In genomic region chr11:51840657-51841056, GRCm38 (mm10) we compare ENCODE assay signal across 21 mouse cellular contexts. TPM values are rescaled to one million over a fixed set of nuclear protein-coding genes. Genes with fewer than 3 reads are reported as not detected.
DNase-seq lines count a peak whose midpoint lies in the region; ATAC-seq and TF ChIP-seq lines count a peak whose summit lies in the region.
"Had no signal": no experiment of that assay in that cellular context is flagged by ENCODE, and none has a peak within 500 bp of the region (broad histone marks: within the 10 kb centered on the region; RNA-seq: fewer than 3 reads in every experiment).

No protein-coding gene starts in this region.

- no peaks in the 10 kb centered on the region; the same call in 1 of the 2 replicates for H3K4me1 ChIP-seq in limb, embryonic 14.5 days (ENCODE audit: control insufficient read depth, insufficient read depth, low read length)
- H3K4me1 ChIP-seq in limb, embryonic 10.5 days: peaks cover 10% of the 10 kb centered on the region
- H3K4me1 ChIP-seq in cerebellum, adult 2 months (ENCODE audit: control insufficient read depth, insufficient read depth, low read length): peaks cover 10% of the 10 kb centered on the region

- H3K4me2 ChIP-seq in limb, embryonic 14.5 days (replicated peaks; ENCODE audit: low read depth, low read length, severe bottlenecking): no peak overlapping the region
- H3K4me2 ChIP-seq: hindbrain, embryonic 13.5 days had no signal

- peaks cover 4% of the 10 kb centered on the region for H3K36me3 ChIP-seq in limb, embryonic 14.5 days (ENCODE audit: control insufficient read depth, insufficient read depth, low read length)
- H3K36me3 ChIP-seq in limb, embryonic 10.5 days: no peaks in the 10 kb centered on the region
- H3K36me3 ChIP-seq: forebrain, embryonic 10.5 days; hindbrain, embryonic 13.5 days had no signal

- H3K4me3 ChIP-seq in limb, embryonic 14.5 days (replicated peaks; ENCODE audit: low read length): no peak overlapping the region
- no peak overlapping the region for H3K4me3 ChIP-seq in limb, embryonic 10.5 days
- H3K4me3 ChIP-seq in cerebellum, adult 2 months (replicated peaks; ENCODE audit: insufficient read depth, low read depth, low read length): no peak overlapping the region
- H3K4me3 ChIP-seq: forebrain, embryonic 10.5 days; hindbrain, embryonic 13.5 days had no signal

- H3K27me3 ChIP-seq in limb, embryonic 14.5 days (ENCODE audit: control insufficient read depth, insufficient read depth, low read length): no peaks in the 10 kb centered on the region
- H3K27me3 ChIP-seq in limb, embryonic 10.5 days (ENCODE audit: low read depth, poor library complexity, severe bottlenecking): no peaks in the 10 kb centered on the region
- H3K27me3 ChIP-seq in cerebellum, adult 2 months (ENCODE audit: control insufficient read depth, insufficient read depth, low read length): no peaks in the 10 kb centered on the region
- H3K27me3 ChIP-seq: hindbrain, embryonic 13.5 days; Patski had no signal

- 75% methylated on average over 9 of the region's 9 CpGs for WGBS in limb, embryonic 14.5 days
- WGBS in limb, embryonic 10.5 days: 87% methylated on average over 9 of the region's 9 CpGs
- 83% methylated on average over 9 of the region's 9 CpGs for whole genome bisulfite sequencing in cerebellum, adult 2 months

- ATAC-seq in limb, embryonic 14.5 days (ENCODE audit: low FRiP score, low read depth): no peak
- ATAC-seq in megakaryocyte, adult 5-6 weeks (ENCODE audit: poor library complexity, severe bottlenecking): peak; percentile 35; the same call in 1 of the 2 replicates
- ATAC-seq: activated CD4-positive, CD25-positive, alpha-beta regulatory T cell, adult 4 months; Patski had no signal

- DNase-seq in limb, embryonic 14.5 days (ENCODE audit: low spot score): no peak
- DNase-seq in limb, embryonic 10.5 days (ENCODE audit: low spot score): no peak
- DNase-seq in c-Kit-negative CD71-positive TER-119-positive erythroid progenitor cells, embryonic 14.5 days (ENCODE audit: low read depth, low spot score): peak; percentile 67
- peak; percentile 72 for DNase-seq in liver
- no peak for DNase-seq in cerebellum, adult 2 months
- DNase-seq in cerebellum, adult 11-12 months: no peak
- DNase-seq in adrenal gland, adult 18-20 months (ENCODE audit: low spot score in 2 of 2): no peak
- DNase-seq: adrenal gland, postnatal 25 days; B cell, adult 2 months; cerebellum, postnatal 36 days; gastrocnemius, postnatal 25 days; kidney, adult 18-20 months; lung, adult 18-20 months; midbrain, embryonic 14.5 days; right cerebral cortex, postnatal 4 days had no signal

- no peaks in the 10 kb centered on the region for H3K9me3 ChIP-seq in limb, embryonic 14.5 days (ENCODE audit: control insufficient read depth, low read length)
- H3K9me3 ChIP-seq in limb, embryonic 10.5 days (replicated peaks): no peaks in the 10 kb centered on the region
- H3K9me3 ChIP-seq: forebrain, embryonic 10.5 days; hindbrain, embryonic 13.5 days had no signal

- no peak for TF ChIP-seq CTCF in cerebellum, adult 2 months (IDR thresholded peaks at IDR 0.05; ENCODE audit: borderline replicate concordance, insufficient read depth, low read depth, low read length)

- no peak for TF ChIP-seq POLR2A in limb, embryonic 14.5 days (IDR thresholded peaks at IDR 0.05; ENCODE audit: borderline replicate concordance, extremely low read depth, insufficient read depth, insufficient read length)
- no peak for TF ChIP-seq POLR2A in cerebellum, adult 2 months (IDR thresholded peaks at IDR 0.05; ENCODE audit: borderline replicate concordance, insufficient read depth, low read length)

- H3K27ac ChIP-seq in limb, embryonic 14.5 days (replicated peaks; ENCODE audit: low read depth, low read length): 0 out of 2 replicates have a peak overlapping the region, but pooled peaks have one; percentile 33
- no peak overlapping the region for H3K27ac ChIP-seq in limb, embryonic 10.5 days
- H3K27ac ChIP-seq in cerebellum, adult 2 months (ENCODE audit: insufficient read depth, low read length): no peak overlapping the region
- H3K27ac ChIP-seq: forebrain, embryonic 10.5 days; hindbrain, embryonic 13.5 days; macrophage had no signal

- H3K9ac ChIP-seq in limb, embryonic 14.5 days (ENCODE audit: low read depth, low read length, severe bottlenecking): no peak overlapping the region
- H3K9ac ChIP-seq: hindbrain, embryonic 13.5 days had no signal

RNA-seq across cellular contexts. Expression of gene Jade2, which starts 16.8 kb away (rescaled TPM):
- 5.2 and 5.7 TPM in 2 replicates for polyA plus RNA-seq in limb, embryonic 14.5 days (2012; rRNA removed)
- 1.7 and 1.8 TPM in 2 replicates for polyA plus RNA-seq in limb, embryonic 14.5 days (2014; fragmentation: Nextera tagmentation; extraction: Ambion mirVana)
- polyA plus RNA-seq in limb, embryonic 10.5 days (2016; fragmentation: Nextera tagmentation; extraction: Ambion mirVana): 0.69 and 0.78 TPM in 2 replicates
- total RNA-seq in megakaryocyte, adult 5-6 weeks (2015): 1.9 and 2.1 TPM in 2 replicates
- 1.4 and 2.4 TPM in 2 replicates for total RNA-seq in megakaryocyte, adult 5-6 weeks (2017)
- polyA plus RNA-seq in cerebellum, adult 2 months (2012; rRNA removed): 21.8 and 21.9 TPM in 2 replicates
- 10 to 100 TPM; 19.2 to 19.7 TPM for total RNA-seq in adrenal gland, adult 18-20 months (2021)

Comparison
In these comparisons a context has a peak if more than half of its experiments do, and no peak if none do; other contexts are left out.
1. DNase-seq: peak in c-Kit-negative CD71-positive TER-119-positive erythroid progenitor cells, embryonic 14.5 days (single experiment) and liver (single experiment); none in limb, embryonic 14.5 days (single experiment), limb, embryonic 10.5 days (single experiment), cerebellum, adult 2 months (0 of 2), cerebellum, adult 11-12 months (single experiment) and adrenal gland, adult 18-20 months (0 of 2).